Mouse (Mus musculus) hindbrain, embryonic 11.5 days (tissue): ENCODE results near the gene Gm6993. TPM values are rescaled to one million over a fixed set of nuclear protein-coding genes. Genes with fewer than 3 reads are reported as not detected.

Source experiments
- ATAC-seq: fragments of 200-750 bp; cut with Nextera tagmentation; 2 replicates; pipeline ENCODE4 v1.8.0; 2017; ENCODE audit warnings: mild to moderate bottlenecking, moderate TSS enrichment, moderate library complexity; ENCODE audit not compliant: low FRiP score
- DNase-seq: peaks from one replicate; pipeline ENCODE4 v3.0.0-alpha.2; 2015; ENCODE audit warnings: low spot score
- H3K27ac ChIP-seq: fragments of 300-500 bp; sonication (generic); 2 replicates; pipeline ENCODE4 v1.5.1; 2014; ENCODE audit warnings: mild to moderate bottlenecking, low read depth, low read length
- H3K27me3 ChIP-seq: fragments of 300-500 bp; sonication (generic); 2 replicates; pipeline ENCODE4 v1.6.1; 2014; ENCODE audit warnings: mild to moderate bottlenecking, low read length, moderate library complexity, mixed read lengths; ENCODE audit not compliant: control insufficient read depth, insufficient read depth
- H3K36me3 ChIP-seq: fragments of 300-500 bp; sonication (generic); 2 replicates; pipeline ENCODE4 v1.6.1; 2014; ENCODE audit warnings: mild to moderate bottlenecking, low read length, moderate library complexity, mixed read lengths; ENCODE audit not compliant: control insufficient read depth, insufficient read depth
- H3K4me1 ChIP-seq: fragments of 300-500 bp; sonication (generic); replicated peaks from 2 replicates; pipeline ENCODE4 v1.6.1; 2014; ENCODE audit warnings: low read length, mixed read lengths; ENCODE audit not compliant: control insufficient read depth, insufficient read depth
- H3K4me2 ChIP-seq: fragments of 300-500 bp; sonication (generic); replicated peaks from 2 replicates; pipeline ENCODE4 v1.6.1; 2014; ENCODE audit warnings: mild to moderate bottlenecking, low read depth, low read length
- H3K4me3 ChIP-seq: fragments of 300-500 bp; sonication (generic); 2 replicates; pipeline ENCODE4 v1.5.1; 2014; ENCODE audit warnings: low read depth, low read length
- H3K9ac ChIP-seq: fragments of 300-500 bp; sonication (generic); 2 replicates; pipeline ENCODE4 v1.6.1; 2014; ENCODE audit warnings: low read depth, low read length
- H3K9me3 ChIP-seq: fragments of 300-500 bp; sonication (generic); 2 replicates; pipeline ENCODE4 v1.6.1; 2016; ENCODE audit warnings: low read length; ENCODE audit not compliant: control insufficient read depth
- WGBS: fragments of 180-500 bp; shearing (Covaris S2); extraction: QIAGEN DNeasy Blood & Tissue Kit; methylation state at CpG from one replicate; pipeline ENCODE4 v1.1.7; 2014; 5-methylcytosine and 5-hydroxymethylcytosine counted together
- polyA plus RNA-seq: library from polyadenylated mRNA; unstranded; fragments of >200 nt; fragmentation: Nextera tagmentation; extraction: Ambion mirVana; gene quantifications from 2 replicates; pipeline ENCODE4 v1.2.1, GENCODE M21; 2014

Gene Gm6993
- polyA plus RNA-seq, 1 experiment from 2014 or later: not detected

DNA sequence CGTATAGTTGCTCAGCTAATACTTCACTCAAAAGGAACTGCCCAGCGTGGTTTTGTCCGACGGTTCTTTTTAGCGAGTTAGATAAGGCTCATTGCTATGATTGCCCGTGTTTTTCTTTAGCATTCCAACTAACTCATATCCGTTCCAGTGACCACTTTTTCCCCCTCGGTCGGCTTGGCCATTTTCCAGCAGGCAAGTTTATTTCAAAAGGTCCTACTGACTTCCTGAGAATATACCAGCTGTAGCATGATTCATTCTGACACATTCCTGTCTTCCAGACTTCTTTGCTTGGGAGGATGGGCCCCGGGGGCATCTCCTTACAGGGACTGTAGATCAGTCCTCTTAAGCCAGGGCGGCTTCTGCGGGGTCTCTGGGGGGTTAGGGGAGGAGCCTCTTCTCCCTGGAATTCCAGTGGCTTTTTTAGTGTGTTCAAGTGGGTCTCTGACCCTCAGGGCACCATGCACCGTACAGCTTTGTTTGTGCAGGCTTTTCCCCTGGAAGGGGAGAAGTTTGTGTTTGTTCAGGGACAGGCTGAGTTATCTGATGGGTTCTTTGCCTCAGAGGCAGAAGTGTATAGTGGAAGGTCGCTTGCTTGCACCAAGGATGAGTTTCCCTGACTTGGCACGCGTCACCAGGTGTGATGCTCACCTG lies 30.9 kb downstream of the Gm6993 start:
- no peak overlapping the region for H3K9ac ChIP-seq
- 48% methylated on average over 16 of the region's 16 CpGs for WGBS
- no peak overlapping the region for H3K27ac ChIP-seq
- H3K9me3 ChIP-seq: no peaks in the 10 kb centered on the region
- no peak overlapping the region for H3K4me2 ChIP-seq
- DNase-seq: no peak
- H3K36me3 ChIP-seq: no peaks in the 10 kb centered on the region
- peaks cover 5% of the 10 kb centered on the region for H3K27me3 ChIP-seq
- ATAC-seq: no peak
- no peak overlapping the region for H3K4me3 ChIP-seq
- peaks cover 2% of the 10 kb centered on the region; the same call in 1 of the 2 replicates for H3K4me1 ChIP-seq

DNA sequence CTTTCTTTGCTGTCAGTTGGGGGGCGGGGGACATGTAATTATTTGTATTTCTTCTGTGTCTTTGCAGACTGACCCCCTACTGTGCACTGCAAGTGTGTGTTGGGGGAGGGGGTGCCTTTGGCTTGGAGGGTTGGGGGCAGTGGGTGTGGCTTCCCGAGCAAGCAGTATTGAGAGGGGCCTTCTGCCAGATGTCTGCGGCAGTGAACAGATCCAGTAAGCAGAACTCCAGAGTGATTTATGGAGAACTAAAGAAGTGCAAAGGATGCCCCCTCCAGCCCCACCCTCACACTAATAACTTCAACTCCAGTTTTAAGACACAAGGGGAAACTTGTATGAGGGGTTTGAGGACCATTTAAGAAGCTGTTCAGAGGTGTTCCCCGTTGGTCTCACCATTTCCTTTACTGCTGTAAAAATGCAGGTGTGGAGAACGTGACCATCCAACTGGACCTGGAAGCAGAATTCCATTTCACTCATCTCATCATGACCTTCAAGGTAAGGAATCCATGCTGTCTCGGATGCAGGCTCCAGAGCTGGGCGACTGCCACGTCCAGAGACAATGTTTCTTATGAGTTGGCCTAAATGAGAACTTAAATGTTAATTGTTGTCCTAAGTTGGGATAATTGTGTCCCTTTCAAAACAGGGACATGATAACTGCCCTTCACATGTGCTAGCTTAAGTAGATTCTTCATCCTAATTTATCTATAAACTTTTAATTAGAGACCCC lies 31.6 kb downstream of the Gm6993 start:
- DNase-seq: no peak
- Histone ChIP-seq H3K9ac (no peak overlapping the region), H3K4me3 (no peak overlapping the region), H3K27ac (no peak overlapping the region), H3K4me2 (no peak overlapping the region), H3K27me3 (no peaks in the 10 kb centered on the region; the same call in 1 of the 2 replicates), H3K36me3 (no peaks in the 10 kb centered on the region), H3K4me1 (no peaks in the 10 kb centered on the region), H3K9me3 (no peaks in the 10 kb centered on the region)
- ATAC-seq: no peak
- WGBS: 64% methylated on average over 8 of the region's 8 CpGs

DNA sequence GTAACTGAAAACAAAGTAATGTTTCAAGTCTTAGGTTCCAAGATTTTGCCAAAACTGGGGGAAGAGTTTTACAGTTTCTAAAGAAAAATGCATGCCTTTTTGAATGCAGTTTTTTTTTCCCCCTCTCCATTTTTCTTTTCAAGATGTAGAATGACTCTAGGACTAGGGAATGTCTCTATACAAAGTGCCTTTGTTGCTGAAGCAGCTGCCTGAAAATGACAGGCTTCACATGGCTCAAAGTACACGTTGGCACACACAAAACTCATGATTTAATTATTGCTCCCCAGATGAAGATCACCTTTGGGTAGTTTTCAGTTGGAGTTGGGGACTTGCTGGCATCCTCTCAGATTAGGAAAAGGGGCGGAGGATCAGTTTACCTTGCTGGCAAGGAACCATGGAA lies 32.3 kb downstream of the Gm6993 start:
- 70% methylated on average over 2 of the region's 2 CpGs for WGBS

DNA sequence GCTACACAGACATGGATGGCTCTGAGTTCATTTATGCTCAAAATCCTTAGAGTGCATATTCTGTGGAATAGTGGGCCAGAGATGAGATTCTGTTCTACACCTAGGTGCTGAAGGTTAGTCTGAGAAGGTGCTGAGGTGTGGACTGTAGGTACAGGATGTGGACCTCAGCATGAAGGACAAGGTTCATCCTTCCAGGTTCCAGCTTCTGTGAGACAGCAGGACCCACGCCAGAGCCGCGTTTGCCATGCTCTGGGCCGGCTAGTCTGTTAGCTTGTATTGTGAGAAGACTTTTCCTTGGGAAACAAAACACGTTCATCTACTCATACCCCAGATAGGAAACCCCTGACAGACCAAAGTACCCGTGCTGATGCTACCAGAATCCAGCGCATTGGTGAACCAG lies 33.1 kb downstream of the Gm6993 start:
- H3K36me3 ChIP-seq: no peaks in the 10 kb centered on the region
- H3K9me3 ChIP-seq: no peaks in the 10 kb centered on the region
- 91% methylated on average over 7 of the region's 7 CpGs for WGBS
- no peak overlapping the region for H3K4me2 ChIP-seq
- H3K27me3 ChIP-seq: no peaks in the 10 kb centered on the region
- no peak overlapping the region for H3K4me3 ChIP-seq
- ATAC-seq: no peak
- no peak overlapping the region for H3K27ac ChIP-seq
- no peak overlapping the region for H3K9ac ChIP-seq
- DNase-seq: no peak
- no peaks in the 10 kb centered on the region for H3K4me1 ChIP-seq

More for the DNA sequence above, 32.3 kb downstream of the Gm6993 start:
- H3K36me3 ChIP-seq: no peaks in the 10 kb centered on the region
- H3K9me3 ChIP-seq: no peaks in the 10 kb centered on the region
- no peak overlapping the region for H3K9ac ChIP-seq
- DNase-seq (no peak), ATAC-seq (no peak)
- no peak overlapping the region for H3K4me3 ChIP-seq
- no peaks in the 10 kb centered on the region for H3K4me1 ChIP-seq
- no peak overlapping the region for H3K27ac ChIP-seq
- H3K4me2 ChIP-seq: no peak overlapping the region
- no peaks in the 10 kb centered on the region for H3K27me3 ChIP-seq

DNA sequence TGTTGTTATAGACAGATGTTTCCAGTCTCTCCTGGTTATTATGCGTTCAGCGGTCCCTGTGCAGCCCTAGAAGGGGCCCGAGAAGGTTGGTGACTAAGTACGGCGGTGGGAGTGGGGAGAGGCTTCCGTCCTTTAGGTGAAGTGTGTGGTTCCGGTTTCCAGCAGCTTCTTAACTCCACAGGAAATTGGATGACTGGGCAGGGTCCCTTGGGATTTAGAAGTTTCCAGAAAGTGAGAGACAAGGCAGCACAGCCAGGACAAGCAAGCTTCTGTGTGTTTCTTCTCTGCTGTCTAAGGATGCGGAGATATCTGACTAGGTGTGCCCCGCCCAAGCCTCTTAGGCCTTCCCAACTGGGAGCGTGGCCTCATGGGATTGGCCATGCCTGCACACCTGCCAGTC lies 34.8 kb downstream of the Gm6993 start:
- H3K4me3 ChIP-seq: no peak overlapping the region
- DNase-seq: no peak

DNA sequence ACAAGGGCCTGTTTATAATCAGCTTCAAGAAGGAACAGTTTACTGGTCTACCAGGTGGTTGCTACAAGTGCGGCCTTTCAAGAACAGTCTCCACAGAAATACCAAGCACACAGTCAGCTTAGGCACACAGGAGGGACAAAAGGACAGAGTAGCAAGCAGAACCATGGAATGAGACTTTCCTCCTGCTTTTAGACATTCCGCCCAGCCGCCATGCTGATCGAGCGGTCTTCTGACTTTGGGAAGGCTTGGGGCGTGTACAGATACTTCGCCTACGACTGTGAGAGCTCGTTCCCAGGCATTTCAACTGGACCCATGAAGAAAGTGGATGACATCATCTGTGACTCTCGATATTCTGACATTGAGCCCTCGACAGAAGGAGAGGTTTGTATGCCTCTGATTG lies 37.7 kb downstream of the Gm6993 start:
- Histone ChIP-seq H3K27ac (no peak overlapping the region), H3K4me2 (no peak overlapping the region), H3K27me3 (no peaks in the 10 kb centered on the region), H3K9ac (no peak overlapping the region), H3K4me1 (no peaks in the 10 kb centered on the region), H3K4me3 (no peak overlapping the region), H3K36me3 (no peaks in the 10 kb centered on the region), H3K9me3 (no peaks in the 10 kb centered on the region)
- no peak for DNase-seq
- no peak for ATAC-seq
- WGBS: 95% methylated on average over 11 of the region's 11 CpGs

More for the DNA sequence above, 34.8 kb downstream of the Gm6993 start:
- Histone ChIP-seq H3K9me3 (no peaks in the 10 kb centered on the region), H3K4me1 (no peaks in the 10 kb centered on the region), H3K9ac (no peak overlapping the region), H3K36me3 (no peaks in the 10 kb centered on the region), H3K4me2 (no peak overlapping the region), H3K27ac (no peak overlapping the region), H3K27me3 (no peaks in the 10 kb centered on the region)
- WGBS: 83% methylated on average over 10 of the region's 10 CpGs
- ATAC-seq: no peak

DNA sequence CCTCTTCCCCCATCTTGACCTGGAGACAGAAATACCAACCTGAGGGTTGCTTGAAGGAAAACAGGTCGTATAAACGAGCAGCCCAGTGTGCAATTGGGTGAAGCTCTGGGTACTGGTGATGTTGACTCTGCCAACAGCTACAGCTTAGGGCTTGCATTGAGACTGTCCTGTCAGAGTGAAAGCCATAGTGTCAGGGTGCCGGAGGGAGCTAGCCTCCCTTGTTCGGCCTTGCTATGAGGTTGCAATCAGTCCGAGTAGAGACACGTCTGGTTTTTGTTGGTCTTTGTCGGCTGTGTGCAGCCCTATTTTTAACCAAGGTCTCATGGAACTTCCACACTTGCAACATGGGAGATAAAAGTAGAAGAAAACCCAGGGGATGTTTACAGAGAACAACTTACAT lies 39.7 kb downstream of the Gm6993 start:
- Histone ChIP-seq H3K9ac (no peak overlapping the region), H3K4me2 (no peak overlapping the region), H3K27ac (no peak overlapping the region), H3K4me3 (no peak overlapping the region), H3K27me3 (no peaks in the 10 kb centered on the region), H3K9me3 (no peaks in the 10 kb centered on the region), H3K4me1 (no peaks in the 10 kb centered on the region), H3K36me3 (no peaks in the 10 kb centered on the region)
- DNase-seq (no peak), ATAC-seq (no peak)
- WGBS: 94% methylated on average over 7 of the region's 7 CpGs

DNA sequence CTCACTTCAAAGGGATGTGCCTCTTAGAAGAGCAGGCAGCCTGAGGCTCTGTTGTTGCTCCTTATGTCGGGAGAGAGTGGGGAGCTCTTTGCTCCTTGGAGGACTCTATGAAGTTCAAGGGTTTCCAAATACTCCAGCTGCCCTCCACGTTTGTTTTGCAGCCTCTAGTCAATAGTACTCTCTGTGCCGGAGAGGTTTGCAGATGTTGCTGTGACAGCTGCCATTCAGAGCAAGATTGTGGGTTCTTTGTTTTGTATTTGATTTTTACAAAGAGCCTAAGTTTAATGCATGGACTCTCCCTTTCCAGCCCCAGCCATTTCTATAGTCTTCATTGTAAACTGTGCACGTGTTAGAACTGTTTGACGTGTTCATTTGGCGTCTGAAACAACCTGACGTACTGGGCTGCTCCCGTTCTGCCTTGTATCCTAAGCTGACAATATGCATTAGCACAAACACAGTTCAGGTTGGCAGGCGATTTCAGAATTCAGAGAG lies 40.6 kb downstream of the Gm6993 start:
- H3K27ac ChIP-seq: no peak overlapping the region
- H3K9me3 ChIP-seq: no peaks in the 10 kb centered on the region
- no peaks in the 10 kb centered on the region for H3K36me3 ChIP-seq
- no peak overlapping the region for H3K9ac ChIP-seq
- no peak overlapping the region for H3K4me2 ChIP-seq
- DNase-seq (no peak), ATAC-seq (no peak)
- H3K4me1 ChIP-seq: no peaks in the 10 kb centered on the region
- H3K27me3 ChIP-seq: no peaks in the 10 kb centered on the region
- 66% methylated on average over 9 of the region's 9 CpGs for WGBS
- no peak overlapping the region for H3K4me3 ChIP-seq

DNA sequence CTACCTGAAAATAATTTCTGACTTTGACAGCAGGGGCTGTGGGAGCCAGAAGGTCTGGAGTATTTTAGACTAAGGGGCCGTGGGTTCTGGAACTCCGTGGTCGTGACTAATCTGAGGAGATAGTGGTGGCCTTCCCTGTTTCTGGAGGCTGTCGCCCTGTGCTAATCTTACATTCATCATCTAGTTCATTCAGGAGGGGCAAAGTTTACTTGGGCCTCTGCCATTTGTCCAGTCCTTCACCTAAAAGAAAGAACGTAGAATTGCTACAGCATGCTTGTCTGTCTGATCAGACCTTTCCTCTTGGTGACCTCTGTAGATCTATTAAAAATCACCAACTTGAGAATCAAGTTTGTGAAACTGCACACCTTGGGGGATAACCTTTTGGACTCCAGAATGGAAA lies 41.7 kb downstream of the Gm6993 start:
- H3K9me3 ChIP-seq: no peaks in the 10 kb centered on the region
- ATAC-seq (no peak), DNase-seq (no peak)
- H3K4me1 ChIP-seq: no peaks in the 10 kb centered on the region
- H3K27ac ChIP-seq: no peak overlapping the region
- no peak overlapping the region for H3K4me2 ChIP-seq
- no peaks in the 10 kb centered on the region for H3K36me3 ChIP-seq
- 90% methylated on average over 5 of the region's 5 CpGs for WGBS
- H3K27me3 ChIP-seq: no peaks in the 10 kb centered on the region
- H3K9ac ChIP-seq: no peak overlapping the region
- H3K4me3 ChIP-seq: no peak overlapping the region
